Mouse (Mus musculus) midbrain, embryonic 12.5 days (tissue): Measurements from ENCODE around the gene Endou. TPM values are rescaled to one million over a fixed set of nuclear protein-coding genes. Genes with fewer than 3 reads are reported as not detected.

Experiments
- ATAC-seq: fragments of 200-750 bp; cut with Nextera tagmentation; 2 replicates; pipeline ENCODE4 v1.8.0; 2017; ENCODE audit warnings: low read depth, moderate TSS enrichment, moderate library complexity; ENCODE audit not compliant: low FRiP score
- H3K27ac ChIP-seq: fragments of 300-500 bp; sonication (generic); replicated peaks from 2 replicates; pipeline ENCODE4 v1.5.1; 2016; ENCODE audit warnings: mild to moderate bottlenecking
- H3K27me3 ChIP-seq: fragments of 300-500 bp; sonication (generic); 2 replicates; pipeline ENCODE4 v1.6.1; 2016; ENCODE audit warnings: mild to moderate bottlenecking
- H3K36me3 ChIP-seq: fragments of 300-500 bp; sonication (generic); 2 replicates; pipeline ENCODE4 v1.6.1; 2016
- H3K4me1 ChIP-seq: fragments of 300-500 bp; sonication (generic); 2 replicates; pipeline ENCODE4 v1.6.1; 2016
- H3K4me2 ChIP-seq: fragments of 300-500 bp; sonication (generic); replicated peaks from 2 replicates; pipeline ENCODE4 v1.6.1; 2016; ENCODE audit warnings: mild to moderate bottlenecking, moderate library complexity
- H3K4me3 ChIP-seq: fragments of 300-500 bp; sonication (generic); 2 replicates; pipeline ENCODE4 v1.5.1; 2016; ENCODE audit warnings: mild to moderate bottlenecking
- H3K9ac ChIP-seq: fragments of 300-500 bp; sonication (generic); replicated peaks from 2 replicates; pipeline ENCODE4 v1.6.1; 2016; ENCODE audit warnings: mild to moderate bottlenecking, moderate library complexity
- H3K9me3 ChIP-seq: fragments of 300-500 bp; sonication (generic); 2 replicates; pipeline ENCODE4 v1.6.1; 2016; ENCODE audit warnings: mild to moderate bottlenecking
- WGBS: fragments of 180-500 bp; shearing (Covaris S2); methylation state at CpG from one replicate; pipeline ENCODE4 v1.1.7; 2016; 5-methylcytosine and 5-hydroxymethylcytosine counted together
- polyA plus RNA-seq: library from polyadenylated mRNA; unstranded; fragments of >200 nt; fragmentation: Nextera tagmentation; extraction: Ambion mirVana; gene quantifications from 2 replicates; pipeline ENCODE4 v1.2.1, GENCODE M21; 2016

Endou gene
- polyA plus RNA-seq: 0.16 and 0.20 TPM in 2 replicates

GRCm38 (mm10) chr15:97731111-97731510 lies at the start of gene Endou:
TSS of gene Endou (minus strand) at chr15:97731339.
- Histone ChIP-seq H3K9me3 (peaks cover 2% of the 10 kb centered on the region; the same call in 1 of the 2 replicates), H3K27ac (no peak within 1 kb of the TSS), H3K36me3 (no peaks in the 10 kb centered on the region), H3K9ac (no peak within 1 kb of the TSS), H3K4me1 (no peaks in the 10 kb centered on the region), H3K4me3 (no peak within 1 kb of the TSS), H3K27me3 (no peaks in the 10 kb centered on the region), H3K4me2 (no peak within 1 kb of the TSS)
- no peak for ATAC-seq
- 91% methylated on average over 8 of the region's 8 CpGs for WGBS

GRCm38 (mm10) chr15:97780611-97781031 lies 49.5 kb upstream of the Endou start:
- Histone ChIP-seq H3K27me3 (peaks cover 33% of the 10 kb centered on the region), H3K4me3 (no peak overlapping the region), H3K27ac (no peak overlapping the region), H3K36me3 (no peaks in the 10 kb centered on the region), H3K9me3 (no peaks in the 10 kb centered on the region), H3K4me2 (no peak overlapping the region), H3K4me1 (peaks cover 11% of the 10 kb centered on the region), H3K9ac (no peak overlapping the region)
- WGBS: 77% methylated on average over 12 of the region's 12 CpGs
- no peak for ATAC-seq

- H3K9ac ChIP-seq: no peak overlapping the region
- H3K9me3 ChIP-seq: no peaks in the 10 kb centered on the region
- no peak overlapping the region for H3K27ac ChIP-seq
- peaks cover 11% of the 10 kb centered on the region for H3K4me1 ChIP-seq
- H3K4me2 ChIP-seq: no peak overlapping the region
- peaks cover 43% of the 10 kb centered on the region for H3K27me3 ChIP-seq
- WGBS: 83% methylated on average over 1 of the region's 1 CpGs
- no peak overlapping the region for H3K4me3 ChIP-seq
- no peaks in the 10 kb centered on the region for H3K36me3 ChIP-seq
- no peak for ATAC-seq
Measured at GRCm38 (mm10) chr15:97779576-97779975, 48.4 kb upstream of the Endou start.

- H3K27me3 ChIP-seq: peaks cover 47% of the 10 kb centered on the region
- 82% methylated on average over 8 of the region's 8 CpGs for WGBS
- ATAC-seq: no peak
Measured at GRCm38 (mm10) chr15:97778311-97779098, 47.4 kb upstream of the Endou start, which contains the start of gene Slc48a1. TSS of gene Slc48a1 (plus strand) at chr15:97778520.

GRCm38 (mm10) chr15:97776919-97777318 lies 45.8 kb upstream of the Endou start:
- Histone ChIP-seq H3K4me3 (no peak overlapping the region), H3K4me2 (no peak overlapping the region), H3K9ac (no peak overlapping the region), H3K4me1 (peaks cover 8% of the 10 kb centered on the region), H3K9me3 (no peaks in the 10 kb centered on the region), H3K36me3 (no peaks in the 10 kb centered on the region), H3K27ac (no peak overlapping the region), H3K27me3 (peaks cover 34% of the 10 kb centered on the region)
- WGBS: 84% methylated on average over 6 of the region's 6 CpGs
- ATAC-seq: no peak

More at GRCm38 (mm10) chr15:97778311-97779098, 47.4 kb upstream of the Endou start, which contains the start of gene Slc48a1:
- Histone ChIP-seq H3K27ac (no peak within 1 kb of the TSS), H3K4me2 (no peak within 1 kb of the TSS), H3K4me3 (no peak within 1 kb of the TSS), H3K9ac (no peak within 1 kb of the TSS), H3K36me3 (no peaks in the 10 kb centered on the region), H3K4me1 (peaks cover 11% of the 10 kb centered on the region), H3K9me3 (no peaks in the 10 kb centered on the region)

- no peaks in the 10 kb centered on the region for H3K36me3 ChIP-seq
- no peaks in the 10 kb centered on the region for H3K9me3 ChIP-seq
- peaks cover 31% of the 10 kb centered on the region for H3K27me3 ChIP-seq
- no peak overlapping the region for H3K27ac ChIP-seq
- H3K4me3 ChIP-seq: no peak overlapping the region
- H3K4me2 ChIP-seq: no peak overlapping the region
- WGBS: 6% methylated on average over 8 of the region's 8 CpGs
- H3K9ac ChIP-seq: no peak overlapping the region
- peaks cover 5% of the 10 kb centered on the region for H3K4me1 ChIP-seq
- 0 out of 2 replicates have a peak, but pooled peaks have one; percentile 12 for ATAC-seq
Measured at GRCm38 (mm10) chr15:97776514-97776913, 45.4 kb upstream of the Endou start.

- no peak overlapping the region for H3K27ac ChIP-seq
Measured at GRCm38 (mm10) chr15:97773961-97774370, 42.8 kb upstream of the Endou start.

GRCm38 (mm10) chr15:97773108-97773507 lies 42.0 kb upstream of the Endou start:
- 28% methylated on average over 5 of the region's 5 CpGs for WGBS
- no peak for ATAC-seq
- no peak overlapping the region for H3K27ac ChIP-seq
- peaks cover 11% of the 10 kb centered on the region for H3K4me1 ChIP-seq
- H3K9me3 ChIP-seq: no peaks in the 10 kb centered on the region
- no peaks in the 10 kb centered on the region for H3K36me3 ChIP-seq
- no peak overlapping the region for H3K9ac ChIP-seq
- peaks cover 55% of the 10 kb centered on the region for H3K27me3 ChIP-seq
- H3K4me3 ChIP-seq: no peak overlapping the region
- H3K4me2 ChIP-seq: no peak overlapping the region

More at GRCm38 (mm10) chr15:97773961-97774370, 42.8 kb upstream of the Endou start:
- WGBS: 67% methylated on average over 5 of the region's 5 CpGs
- H3K27me3 ChIP-seq: peaks cover 46% of the 10 kb centered on the region
- no peak for ATAC-seq
- H3K4me1 ChIP-seq: peaks cover 5% of the 10 kb centered on the region
- no peaks in the 10 kb centered on the region for H3K36me3 ChIP-seq
- H3K4me2 ChIP-seq: no peak overlapping the region
- no peaks in the 10 kb centered on the region for H3K9me3 ChIP-seq
- H3K9ac ChIP-seq: no peak overlapping the region
- no peak overlapping the region for H3K4me3 ChIP-seq

- Histone ChIP-seq H3K9me3 (no peaks in the 10 kb centered on the region), H3K4me2 (no peak overlapping the region), H3K36me3 (no peaks in the 10 kb centered on the region), H3K9ac (no peak overlapping the region), H3K27ac (no peak overlapping the region), H3K27me3 (peaks cover 72% of the 10 kb centered on the region), H3K4me1 (peaks cover 39% of the 10 kb centered on the region), H3K4me3 (no peak overlapping the region)
- ATAC-seq: no peak
- 76% methylated on average over 8 of the region's 8 CpGs for WGBS
Measured at GRCm38 (mm10) chr15:97770280-97770679, 39.1 kb upstream of the Endou start.

- ATAC-seq: peak; percentile 34; the same call in 1 of the 2 replicates
- peak overlapping the region; percentile 48 for H3K4me3 ChIP-seq
- no peaks in the 10 kb centered on the region for H3K36me3 ChIP-seq
- WGBS: under 1% methylated on average over 18 of the region's 18 CpGs
- H3K9me3 ChIP-seq: no peaks in the 10 kb centered on the region
- H3K9ac ChIP-seq: peak overlapping the region; percentile 59
- H3K27ac ChIP-seq: no peak overlapping the region
- H3K4me2 ChIP-seq: peak overlapping the region; percentile 91
- H3K4me1 ChIP-seq: peaks cover 39% of the 10 kb centered on the region
- H3K27me3 ChIP-seq: peaks cover 77% of the 10 kb centered on the region
Measured at GRCm38 (mm10) chr15:97768192-97768591, 37.1 kb upstream of the Endou start.

- H3K4me1 ChIP-seq: peaks cover 36% of the 10 kb centered on the region
- peaks cover 77% of the 10 kb centered on the region for H3K27me3 ChIP-seq
- peak; percentile 82 for ATAC-seq
- H3K9me3 ChIP-seq: no peaks in the 10 kb centered on the region
- H3K36me3 ChIP-seq: no peaks in the 10 kb centered on the region
- H3K4me3 ChIP-seq: peak within 1 kb of the TSS; percentile 48
- peak within 1 kb of the TSS; percentile 91 for H3K4me2 ChIP-seq
- no peak within 1 kb of the TSS for H3K27ac ChIP-seq
- peak within 1 kb of the TSS; percentile 59 for H3K9ac ChIP-seq
- WGBS: under 1% methylated on average over 43 of the region's 44 CpGs
Measured at GRCm38 (mm10) chr15:97767280-97768186, 36.4 kb upstream of the Endou start, which contains the start of gene Rapgef3. TSS of gene Rapgef3 (minus strand) at chr15:97767972.
